Mouse (Mus musculus) liver, adult 2 months (tissue): Measurements from ENCODE around the gene Tnpo2. TPM values are rescaled to one million over a fixed set of nuclear protein-coding genes. Genes with fewer than 3 reads are reported as not detected.

ENCODE experiments used
- DNase-seq: peaks from one replicate; pipeline ENCODE4 v3.0.0-alpha.2; 2011; ENCODE audit warnings: low read depth, low spot score; ENCODE audit errors: extremely low read depth
- H3K27ac ChIP-seq: fragments of 200-500 bp; replicated peaks from 2 replicates; pipeline ENCODE4 v1.5.1; 2012; ENCODE audit warnings: low read depth, mild to moderate bottlenecking, control low read depth, inconsistent platforms, low read length; ENCODE audit not compliant: insufficient read depth
- H3K27me3 ChIP-seq: fragments of 200-500 bp; 2 replicates; pipeline ENCODE4 v1.6.1; 2012; ENCODE audit warnings: mild to moderate bottlenecking, moderate library complexity, low read length, inconsistent platforms; ENCODE audit not compliant: control insufficient read depth, insufficient read depth
- H3K36me3 ChIP-seq: fragments of 200-500 bp; 2 replicates; pipeline ENCODE4 v1.6.1; 2012; ENCODE audit warnings: low read length, inconsistent platforms; ENCODE audit not compliant: control insufficient read depth, insufficient read depth
- H3K4me1 ChIP-seq: fragments of 200-500 bp; 2 replicates; pipeline ENCODE4 v1.6.1; 2011; ENCODE audit warnings: low read length; ENCODE audit not compliant: control insufficient read depth, insufficient read depth
- H3K4me3 ChIP-seq: fragments of 200-500 bp; 2 replicates; pipeline ENCODE4 v1.5.1; 2011; ENCODE audit warnings: low read depth, mild to moderate bottlenecking, control low read depth, low read length, moderate library complexity; ENCODE audit not compliant: insufficient read depth
- H3K79me2 ChIP-seq: fragments of 200-500 bp; 2 replicates; pipeline ENCODE4 v1.6.1; 2012; ENCODE audit warnings: inconsistent platforms, mild to moderate bottlenecking, low read length, moderate library complexity; ENCODE audit not compliant: control insufficient read depth, insufficient read depth
- H3K9ac ChIP-seq: fragments of 200-500 bp; 2 replicates; pipeline ENCODE4 v1.6.1; 2012; ENCODE audit warnings: low read depth, mild to moderate bottlenecking, control low read depth, inconsistent platforms, low read length
- CTCF ChIP-seq: fragments of 200-500 bp; IDR thresholded peaks from 2 replicates; pipeline ENCODE4 v1.5.1; 2011; ENCODE audit warnings: low read depth, low read length, control low read depth
- POLR2A ChIP-seq: fragments of 200-500 bp; IDR thresholded peaks from 2 replicates; pipeline ENCODE4 v1.6.1; 2011; ENCODE audit warnings: low read length, control low read depth; ENCODE audit not compliant: insufficient read depth; ENCODE audit errors: extremely low read depth
- WGBS: fragments of 180-500 bp; shearing (Covaris S2); methylation state at CpG from one replicate; pipeline ENCODE4 v1.1.7; 2018; 5-methylcytosine and 5-hydroxymethylcytosine counted together
- polyA plus RNA-seq: library from polyadenylated mRNA; depleted of rRNA; stranded (reverse); fragments of >200 nt; gene quantifications from 2 replicates; pipeline ENCODE4 v1.2.3, GENCODE M21; 2012; rRNA removed
- total RNA-seq: library from RNA; depleted of rRNA; stranded (reverse); fragments of >200 nt; gene quantifications from 2 replicates; pipeline ENCODE4 v1.2.3, GENCODE M21; 2014; rRNA removed

The Tnpo2 gene
- total and polyA plus RNA-seq, 2 experiments, result 15.4 to 33.1 TPM

- WGBS, result 94% methylated on average over 13 of the region's 13 CpGs
- DNase-seq, result no peak
- H3K4me1 ChIP-seq, result no peaks in the 10 kb centered on the region
- peaks cover 18% of the 10 kb centered on the region for H3K36me3 ChIP-seq
- no peaks in the 10 kb centered on the region for H3K27me3 ChIP-seq
- no peak overlapping the region for H3K27ac ChIP-seq
- TF ChIP-seq POLR2A (no peak), CTCF (no peak)
- H3K4me3 ChIP-seq, result no peak overlapping the region
- no peaks in the 10 kb centered on the region for H3K79me2 ChIP-seq
- H3K9ac ChIP-seq, result no peak overlapping the region
Measured at GRCm38 (mm10) chr8:85095051-85095450, 58.3 kb downstream of the Tnpo2 start.

- no peak for DNase-seq
- no peak overlapping the region for H3K27ac ChIP-seq
- no peak for TF ChIP-seq CTCF
- TF ChIP-seq POLR2A, result no peak
- 94% methylated on average over 7 of the region's 7 CpGs for WGBS
- peaks cover 18% of the 10 kb centered on the region for H3K36me3 ChIP-seq
- no peak overlapping the region for H3K4me3 ChIP-seq
- H3K9ac ChIP-seq, result no peak overlapping the region
- no peaks in the 10 kb centered on the region for H3K4me1 ChIP-seq
- H3K79me2 ChIP-seq, result no peaks in the 10 kb centered on the region
- no peaks in the 10 kb centered on the region for H3K27me3 ChIP-seq
Measured at GRCm38 (mm10) chr8:85095566-85095965, 58.9 kb downstream of the Tnpo2 start.

GRCm38 (mm10) chr8:85096196-85096595 is 59.5 kb downstream of the Tnpo2 start:
- H3K4me1 ChIP-seq, result no peaks in the 10 kb centered on the region
- no peaks in the 10 kb centered on the region for H3K79me2 ChIP-seq
- no peak for DNase-seq
- no peak overlapping the region for H3K9ac ChIP-seq
- H3K36me3 ChIP-seq, result peaks cover 18% of the 10 kb centered on the region
- H3K4me3 ChIP-seq, result no peak overlapping the region
- WGBS, result 93% methylated on average over 16 of the region's 16 CpGs
- no peak overlapping the region for H3K27ac ChIP-seq
- H3K27me3 ChIP-seq, result no peaks in the 10 kb centered on the region
- no peak for TF ChIP-seq POLR2A
- no peak for TF ChIP-seq CTCF

- Histone ChIP-seq H3K4me1 (no peaks in the 10 kb centered on the region), H3K36me3 (peaks cover 18% of the 10 kb centered on the region), H3K79me2 (no peaks in the 10 kb centered on the region), H3K9ac (no peak overlapping the region), H3K27me3 (no peaks in the 10 kb centered on the region), H3K27ac (no peak overlapping the region), H3K4me3 (no peak overlapping the region)
- TF ChIP-seq POLR2A (no peak), CTCF (no peak)
- WGBS, result 89% methylated on average over 4 of the region's 4 CpGs
- no peak for DNase-seq
Measured at GRCm38 (mm10) chr8:85096850-85097249, 60.1 kb downstream of the Tnpo2 start.

GRCm38 (mm10) chr8:85100076-85100665 is 63.5 kb downstream of the Tnpo2 start:
- 87% methylated on average over 4 of the region's 4 CpGs for WGBS
- Histone ChIP-seq H3K27ac (no peak overlapping the region), H3K79me2 (no peaks in the 10 kb centered on the region), H3K36me3 (peaks cover 8% of the 10 kb centered on the region; the same call in 1 of the 2 replicates), H3K9ac (no peak overlapping the region), H3K4me3 (no peak overlapping the region), H3K27me3 (no peaks in the 10 kb centered on the region), H3K4me1 (no peaks in the 10 kb centered on the region)
- no peak for TF ChIP-seq CTCF
- TF ChIP-seq POLR2A, result no peak
- no peak for DNase-seq

Other genes starting within 250 kb of the Tnpo2 start
- gene Nfix, start 236.6 kb upstream of the Tnpo2 start, total RNA-seq, result 20.7 and 27.5 TPM in 2 replicates
- gene Nfix, start 236.6 kb upstream of the Tnpo2 start, polyA plus RNA-seq, result 32.9 and 34.4 TPM in 2 replicates
- gene Dand5, start 214.1 kb upstream of the Tnpo2 start, total RNA-seq, result 0.94 and 1.8 TPM in 2 replicates
- 2.0 and 2.6 TPM in 2 replicates for gene Dand5, start 214.1 kb upstream of the Tnpo2 start, polyA plus RNA-seq
- 26.7 and 28.1 TPM in 2 replicates for gene Gadd45gip1, start 205.4 kb upstream of the Tnpo2 start, total RNA-seq
- 29.8 and 34.2 TPM in 2 replicates for gene Gadd45gip1, start 205.4 kb upstream of the Tnpo2 start, polyA plus RNA-seq
- 28.2 and 40.7 TPM in 2 replicates for gene Rad23a, start 196.2 kb upstream of the Tnpo2 start, total RNA-seq
- gene Rad23a, start 196.2 kb upstream of the Tnpo2 start, polyA plus RNA-seq, result 52.0 and 68.4 TPM in 2 replicates
- 411 and 458 TPM in 2 replicates for gene Calr, start 190.0 kb upstream of the Tnpo2 start, total RNA-seq
- 308 and 349 TPM in 2 replicates for gene Calr, start 190.0 kb upstream of the Tnpo2 start, polyA plus RNA-seq
- gene Farsa, start 179.9 kb upstream of the Tnpo2 start, total RNA-seq, result 11.0 and 13.6 TPM in 2 replicates
- 24.1 and 32.4 TPM in 2 replicates for gene Farsa, start 179.9 kb upstream of the Tnpo2 start, polyA plus RNA-seq
- gene Syce2, start 164.8 kb upstream of the Tnpo2 start, total RNA-seq, result 1.1 and 1.6 TPM in 2 replicates
- 0.92 and 1.0 TPM in 2 replicates for gene Syce2, start 164.8 kb upstream of the Tnpo2 start, polyA plus RNA-seq
- gene Gcdh, start 143.0 kb upstream of the Tnpo2 start, total RNA-seq, result 461 and 560 TPM in 2 replicates
- gene Gcdh, start 143.0 kb upstream of the Tnpo2 start, polyA plus RNA-seq, result 1,882 and 2,081 TPM in 2 replicates
- gene Klf1, start 135.0 kb upstream of the Tnpo2 start, total RNA-seq, result 4.8 and 5.8 TPM in 2 replicates
- gene Klf1, start 135.0 kb upstream of the Tnpo2 start, polyA plus RNA-seq, result 5.2 and 6.6 TPM in 2 replicates
- 13.0 and 16.1 TPM in 2 replicates for gene Dnase2a, start 128.4 kb upstream of the Tnpo2 start, total RNA-seq
- gene Dnase2a, start 128.4 kb upstream of the Tnpo2 start, polyA plus RNA-seq, result 16.1 and 20.0 TPM in 2 replicates
- gene Mast1, start 99.6 kb upstream of the Tnpo2 start, total RNA-seq, result 0.09 and 0.13 TPM in 2 replicates
- gene Mast1, start 99.6 kb upstream of the Tnpo2 start, polyA plus RNA-seq, result 0.25 and 0.43 TPM in 2 replicates
- not detected in 2 replicates for gene Rtbdn, start 89.9 kb upstream of the Tnpo2 start, total RNA-seq
- gene Rtbdn, start 89.9 kb upstream of the Tnpo2 start, polyA plus RNA-seq, result not detected in 2 replicates
- gene Gm49661, start 67.5 kb upstream of the Tnpo2 start, total RNA-seq, result not detected in 2 replicates
- 1.0 TPM in 1 of 2 replicates, not detected in the other for gene Gm49661, start 67.5 kb upstream of the Tnpo2 start, polyA plus RNA-seq
- 135 and 157 TPM in 2 replicates for gene Prdx2, start 67.3 kb upstream of the Tnpo2 start, total RNA-seq
- gene Prdx2, start 67.3 kb upstream of the Tnpo2 start, polyA plus RNA-seq, result 110 and 142 TPM in 2 replicates
- 17.1 and 24.5 TPM in 2 replicates for gene Rnaseh2a, start 67.1 kb upstream of the Tnpo2 start, total RNA-seq
- gene Rnaseh2a, start 67.1 kb upstream of the Tnpo2 start, polyA plus RNA-seq, result 25.6 and 28.3 TPM in 2 replicates
- gene Junb, start 58.2 kb upstream of the Tnpo2 start, total RNA-seq, result 29.5 and 45.6 TPM in 2 replicates
- gene Junb, start 58.2 kb upstream of the Tnpo2 start, polyA plus RNA-seq, result 12.3 and 17.9 TPM in 2 replicates
- 12.4 and 14.2 TPM in 2 replicates for gene Hook2, start 46.3 kb upstream of the Tnpo2 start, total RNA-seq
- 9.6 and 12.5 TPM in 2 replicates for gene Hook2, start 46.3 kb upstream of the Tnpo2 start, polyA plus RNA-seq
- gene Best2, start 22.4 kb upstream of the Tnpo2 start, total RNA-seq, result not detected in 2 replicates
- gene Best2, start 22.4 kb upstream of the Tnpo2 start, polyA plus RNA-seq, result 0.06 TPM in 1 of 2 replicates, not detected in the other
- 30.3 and 33.8 TPM in 2 replicates for gene Asna1, start 11.6 kb upstream of the Tnpo2 start, total RNA-seq
- 60.0 and 71.6 TPM in 2 replicates for gene Asna1, start 11.6 kb upstream of the Tnpo2 start, polyA plus RNA-seq
- gene Trir, start 10.1 kb upstream of the Tnpo2 start, total RNA-seq, result 83.2 and 94.1 TPM in 2 replicates
- gene Trir, start 10.1 kb upstream of the Tnpo2 start, polyA plus RNA-seq, result 69.5 and 80.8 TPM in 2 replicates
- 19.9 and 21.9 TPM in 2 replicates for gene Fbxw9, start 23.1 kb downstream of the Tnpo2 start, total RNA-seq
- gene Fbxw9, start 23.1 kb downstream of the Tnpo2 start, polyA plus RNA-seq, result 55.2 and 75.4 TPM in 2 replicates
- gene Gm5741, start 31.1 kb downstream of the Tnpo2 start, total RNA-seq, result not detected in 2 replicates
- 0.70 TPM in 1 of 2 replicates, not detected in the other for gene Gm5741, start 31.1 kb downstream of the Tnpo2 start, polyA plus RNA-seq
- 14.8 and 15.1 TPM in 2 replicates for gene Dhps, start 34.8 kb downstream of the Tnpo2 start, total RNA-seq
- 14.4 and 20.6 TPM in 2 replicates for gene Dhps, start 34.8 kb downstream of the Tnpo2 start, polyA plus RNA-seq
- 26.3 and 33.0 TPM in 2 replicates for gene Wdr83os, start 43.8 kb downstream of the Tnpo2 start, total RNA-seq
- 111 and 126 TPM in 2 replicates for gene Wdr83os, start 43.8 kb downstream of the Tnpo2 start, polyA plus RNA-seq
- gene Wdr83, start 44.4 kb downstream of the Tnpo2 start, total RNA-seq, result 12.2 and 15.5 TPM in 2 replicates
- 22.5 and 26.2 TPM in 2 replicates for gene Wdr83, start 44.4 kb downstream of the Tnpo2 start, polyA plus RNA-seq
- gene Man2b1, start 46.4 kb downstream of the Tnpo2 start, total RNA-seq, result 57.2 and 70.4 TPM in 2 replicates
- gene Man2b1, start 46.4 kb downstream of the Tnpo2 start, polyA plus RNA-seq, result 51.5 and 69.5 TPM in 2 replicates
- 2.7 and 2.8 TPM in 2 replicates for gene Zfp791, start 86.2 kb downstream of the Tnpo2 start, total RNA-seq
- 0.38 and 0.49 TPM in 2 replicates for gene Zfp791, start 86.2 kb downstream of the Tnpo2 start, polyA plus RNA-seq
- gene Cks1brt, start 115.0 kb downstream of the Tnpo2 start, total RNA-seq, result not detected in 2 replicates
- not detected in 2 replicates for gene Cks1brt, start 115.0 kb downstream of the Tnpo2 start, polyA plus RNA-seq
- not detected in 2 replicates for gene Olfr371, start 189.1 kb downstream of the Tnpo2 start, total RNA-seq
- gene Olfr371, start 189.1 kb downstream of the Tnpo2 start, polyA plus RNA-seq, result not detected in 2 replicates